Mouse (Mus musculus) midbrain, postnatal 0 days (tissue): ENCODE measurements around the gene Gpr68. TPM values are rescaled to one million over a fixed set of nuclear protein-coding genes. Genes with fewer than 3 reads are reported as not detected.

Experiments
- ATAC-seq: fragments of 200-750 bp; cut with Nextera tagmentation; 2 replicates; pipeline ENCODE4 v1.8.0; 2017; ENCODE audit warnings: moderate number of reproducible peaks, mild to moderate bottlenecking, moderate TSS enrichment, moderate library complexity; ENCODE audit not compliant: low FRiP score
- DNase-seq: peaks from one replicate; pipeline ENCODE4 v3.0.0-alpha.2; 2015; ENCODE audit warnings: low spot score
- H3K27ac ChIP-seq: fragments of 300-500 bp; sonication (generic); 2 replicates; pipeline ENCODE4 v1.5.1; 2014; ENCODE audit warnings: low read depth, mild to moderate bottlenecking, low read length, mixed read lengths
- H3K27me3 ChIP-seq: fragments of 300-500 bp; sonication (generic); 2 replicates; pipeline ENCODE4 v1.6.1; 2014; ENCODE audit warnings: low read length, control low read depth, mixed read lengths; ENCODE audit not compliant: insufficient read depth
- H3K36me3 ChIP-seq: fragments of 300-500 bp; sonication (generic); 2 replicates; pipeline ENCODE4 v1.6.1; 2014; ENCODE audit warnings: low read length, control low read depth, mixed read lengths; ENCODE audit not compliant: insufficient read depth
- H3K4me1 ChIP-seq: fragments of 300-500 bp; sonication (generic); 2 replicates; pipeline ENCODE4 v1.6.1; 2014; ENCODE audit warnings: mild to moderate bottlenecking, control low read depth, antibody characterized with exemption, low read length, mixed read lengths; ENCODE audit not compliant: insufficient read depth
- H3K4me2 ChIP-seq: fragments of 300-500 bp; sonication (generic); 2 replicates; pipeline ENCODE4 v1.6.1; 2014; ENCODE audit warnings: low read depth, mild to moderate bottlenecking, low read length, mixed read lengths; ENCODE audit not compliant: poor library complexity, severe bottlenecking
- H3K4me3 ChIP-seq: fragments of 300-500 bp; sonication (generic); 2 replicates; pipeline ENCODE4 v1.5.1; 2014; ENCODE audit warnings: low read depth, mild to moderate bottlenecking, low read length, moderate library complexity
- H3K9ac ChIP-seq: fragments of 300-500 bp; sonication (generic); replicated peaks from 2 replicates; pipeline ENCODE4 v1.6.1; 2014; ENCODE audit warnings: mild to moderate bottlenecking, low read length, moderate library complexity, mixed read lengths; ENCODE audit not compliant: poor library complexity, severe bottlenecking
- H3K9me3 ChIP-seq: fragments of 300-500 bp; sonication (generic); 2 replicates; pipeline ENCODE4 v1.6.1; 2016; ENCODE audit warnings: low read length, control low read depth
- CTCF ChIP-seq: IDR thresholded peaks from 2 replicates; pipeline ENCODE4 v1.5.1; 2016; ENCODE audit warnings: antibody characterized with exemption, mild to moderate bottlenecking
- WGBS: fragments of 180-500 bp; shearing (Covaris S2); extraction: QIAGEN DNeasy Blood & Tissue Kit; methylation state at CpG from one replicate; pipeline ENCODE4 v1.1.7; 2014; 5-methylcytosine and 5-hydroxymethylcytosine counted together
- polyA plus RNA-seq: library from polyadenylated mRNA; unstranded; fragments of >200 nt; fragmentation: Nextera tagmentation; extraction: Ambion mirVana; gene quantifications from 2 replicates; pipeline ENCODE4 v1.2.1, GENCODE M21; 2015
- total RNA-seq: library from RNA; depleted of rRNA; stranded (reverse); fragments of >200 nt; gene quantifications from 2 replicates; pipeline ENCODE4 v1.2.3, GENCODE M21; 2014

Gpr68 gene
- total and polyA plus RNA-seq, 2 experiments from 2014 or later: 6.2 to 28.4 TPM

DNA sequence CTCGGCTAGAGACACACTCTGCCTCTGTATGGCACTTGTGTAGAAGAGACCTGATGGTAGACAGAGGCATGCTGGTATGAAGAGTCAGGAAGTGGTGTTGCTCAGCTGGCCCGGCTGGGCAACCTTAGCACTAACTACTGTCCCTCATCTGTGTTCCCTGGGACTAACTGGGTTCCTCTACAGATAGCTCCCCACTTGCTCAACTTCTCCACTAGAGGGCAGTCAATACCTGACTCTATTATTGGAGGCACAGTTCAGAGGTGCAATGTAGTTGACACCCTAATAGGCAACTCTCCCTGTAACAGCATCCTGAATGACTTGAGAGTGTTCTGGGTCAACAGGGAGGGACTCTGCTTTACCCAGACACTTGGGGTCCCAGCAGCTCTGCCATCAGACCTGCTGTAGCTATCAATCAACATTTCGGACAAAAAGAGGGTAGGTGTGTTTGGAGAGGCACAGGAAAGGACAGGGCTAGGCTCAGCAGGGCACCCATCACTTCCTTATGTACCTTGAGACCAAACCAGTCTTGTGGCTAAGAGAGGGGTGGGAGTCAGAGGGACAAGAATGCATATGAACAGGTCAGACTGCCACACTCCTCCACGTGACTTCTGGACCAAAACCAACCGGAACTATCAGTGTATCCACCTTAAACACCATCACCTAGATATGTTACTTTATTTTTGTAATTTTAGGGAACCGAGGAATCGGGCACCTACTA, 58.4 kb downstream of the Gpr68 start:
- Histone ChIP-seq H3K4me3 (no peak overlapping the region), H3K4me2 (no peak overlapping the region), H3K9me3 (no peaks in the 10 kb centered on the region), H3K4me1 (no peaks in the 10 kb centered on the region), H3K27me3 (no peaks in the 10 kb centered on the region), H3K27ac (no peak overlapping the region), H3K36me3 (no peaks in the 10 kb centered on the region), H3K9ac (no peak overlapping the region)
- peak; percentile 93 for TF ChIP-seq CTCF
- ATAC-seq (peak; percentile 75), DNase-seq (peak; percentile 80)
- WGBS: 79% methylated on average over 7 of the region's 7 CpGs

- Histone ChIP-seq H3K36me3 (no peaks in the 10 kb centered on the region), H3K9ac (no peak overlapping the region), H3K4me2 (no peak overlapping the region), H3K27me3 (no peaks in the 10 kb centered on the region), H3K9me3 (no peaks in the 10 kb centered on the region), H3K4me3 (no peak overlapping the region), H3K4me1 (no peaks in the 10 kb centered on the region), H3K27ac (no peak overlapping the region)
- no peak for TF ChIP-seq CTCF
- DNase-seq (no peak), ATAC-seq (no peak)
- WGBS: 60% methylated on average over 11 of the region's 11 CpGs
These were observed 60.4 kb downstream of the Gpr68 start for GRCm38 (mm10) chr12:100847437-100848080.

- Histone ChIP-seq H3K9ac (no peak overlapping the region), H3K4me2 (no peak overlapping the region), H3K4me1 (no peaks in the 10 kb centered on the region), H3K36me3 (no peaks in the 10 kb centered on the region), H3K9me3 (no peaks in the 10 kb centered on the region), H3K4me3 (no peak overlapping the region), H3K27me3 (no peaks in the 10 kb centered on the region), H3K27ac (no peak overlapping the region)
- ATAC-seq (no peak), DNase-seq (no peak)
- TF ChIP-seq CTCF: no peak
- 45% methylated on average over 1 of the region's 1 CpGs for WGBS
These were observed 61.4 kb downstream of the Gpr68 start for GRCm38 (mm10) chr12:100846566-100846965.

- no peaks in the 10 kb centered on the region for H3K9me3 ChIP-seq
- DNase-seq (no peak), ATAC-seq (no peak)
- no peaks in the 10 kb centered on the region for H3K4me1 ChIP-seq
- TF ChIP-seq CTCF: peak; percentile 60
- H3K4me2 ChIP-seq: no peak overlapping the region
- no peaks in the 10 kb centered on the region for H3K27me3 ChIP-seq
- no peaks in the 10 kb centered on the region for H3K36me3 ChIP-seq
- no peak overlapping the region for H3K9ac ChIP-seq
- H3K27ac ChIP-seq: no peak overlapping the region
- WGBS: 31% methylated on average over 2 of the region's 2 CpGs
- no peak overlapping the region for H3K4me3 ChIP-seq
These were observed 62.2 kb downstream of the Gpr68 start for GRCm38 (mm10) chr12:100845829-100846228.

DNA sequence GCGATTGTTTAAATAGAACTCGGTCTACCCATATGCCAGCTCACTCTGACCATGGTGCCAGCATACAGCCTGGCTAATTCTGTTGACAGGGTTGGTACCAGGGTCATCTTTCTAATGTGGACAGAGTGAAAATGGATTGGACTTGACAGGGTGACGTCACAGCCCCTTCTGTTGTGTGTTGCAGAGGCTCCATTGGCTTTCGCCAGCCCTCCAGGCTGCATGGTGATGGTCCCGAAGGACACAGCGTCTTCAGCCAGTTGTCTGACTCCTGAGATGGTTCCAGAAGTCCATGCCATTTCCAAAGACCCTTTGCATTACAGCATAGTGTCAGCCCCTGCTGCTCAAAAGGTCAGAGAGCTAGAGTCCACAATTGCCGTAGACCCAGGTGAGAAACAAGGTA, 63.5 kb downstream of the Gpr68 start:
- DNase-seq (no peak), ATAC-seq (no peak)
- no peak overlapping the region for H3K27ac ChIP-seq
- no peak overlapping the region for H3K9ac ChIP-seq
- H3K4me1 ChIP-seq: no peaks in the 10 kb centered on the region
- no peak for TF ChIP-seq CTCF
- no peaks in the 10 kb centered on the region for H3K27me3 ChIP-seq
- no peak overlapping the region for H3K4me2 ChIP-seq
- H3K4me3 ChIP-seq: no peak overlapping the region
- H3K36me3 ChIP-seq: no peaks in the 10 kb centered on the region
- WGBS: 84% methylated on average over 7 of the region's 7 CpGs
- no peaks in the 10 kb centered on the region for H3K9me3 ChIP-seq

- DNase-seq: no peak
- Histone ChIP-seq H3K27ac (no peak overlapping the region), H3K9me3 (no peaks in the 10 kb centered on the region), H3K36me3 (no peaks in the 10 kb centered on the region), H3K27me3 (no peaks in the 10 kb centered on the region), H3K4me2 (no peak overlapping the region), H3K9ac (no peak overlapping the region), H3K4me3 (no peak overlapping the region), H3K4me1 (no peaks in the 10 kb centered on the region)
- ATAC-seq: no peak
- 85% methylated on average over 4 of the region's 4 CpGs for WGBS
- no peak for TF ChIP-seq CTCF
These were observed 64.8 kb downstream of the Gpr68 start for GRCm38 (mm10) chr12:100843171-100843570.
